Mouse (Mus musculus) erythroblast, embryonic 14.5 days (primary cell): Measurements from ENCODE around the gene Soga1.

Experiments
- GATA1 ChIP-seq: IDR thresholded peaks from 2 replicates; pipeline ENCODE4 v1.6.1; 2012; ENCODE audit warnings: low read length, inconsistent platforms, mixed read lengths
- TAL1 ChIP-seq: IDR thresholded peaks from 3 replicates; pipeline ENCODE4 v1.6.1; 2012; ENCODE audit warnings: low read length, inconsistent platforms, mixed read lengths

- no peak for TF ChIP-seq GATA1
- no peak for TF ChIP-seq TAL1
Measured at GRCm38 (mm10) chr2:156987316-156987715, 91.7 kb downstream of the Soga1 start.
